Mouse (Mus musculus) mature B cell (primary cell): Measurements from ENCODE around the gene Col23a1.

ENCODE experiments used
- in situ Hi-C: fragments of 300-500 bp; cut with MboI; formaldehyde crosslinking; loops from 2 replicates; pipeline ENCODE4 v1.14.3; 2019

Col23a1 gene

GRCm38 (mm10) chr11:51289564-51290041 is at the start of gene Col23a1:
Gene Col23a1, plus strand, starts transcription at chr11:51289920.
- in situ Hi-C loops, result loop anchor here (25.0 kb wide), 1 partner anchor 248 kb away; no protein-coding TSS in a partner anchor

GRCm38 (mm10) chr11:51242897-51243296 is 46.8 kb upstream of the Col23a1 start:
- in situ Hi-C loops, result no loop called here

GRCm38 (mm10) chr11:51257006-51257405 is 32.7 kb upstream of the Col23a1 start:
- in situ Hi-C loops, result loop anchor here (25.0 kb wide), 1 partner anchor 1130 kb away; the partner anchor contains the start of gene 9530068E07Rik

GRCm38 (mm10) chr11:51261680-51262219 is 28.0 kb upstream of the Col23a1 start, which contains the start of gene Clk4:
Gene Clk4, plus strand, starts transcription at chr11:51261730.
- in situ Hi-C loops, result loop anchor here (25.0 kb wide), 1 partner anchor 1126 kb away; the partner anchor contains the start of gene 9530068E07Rik

- in situ Hi-C loops, result loop anchor here (25.0 kb wide), 1 partner anchor 1125 kb away; the partner anchor contains the start of gene 9530068E07Rik
Measured at GRCm38 (mm10) chr11:51262342-51263285, 27.1 kb upstream of the Col23a1 start, which contains the start of gene BC049762. Gene BC049762, minus strand, starts transcription at chr11:51263046.

GRCm38 (mm10) chr11:51263286-51263831 is 26.4 kb upstream of the Col23a1 start:
- in situ Hi-C loops, result loop anchor here (25.0 kb wide), 1 partner anchor 1124 kb away; the partner anchor contains the start of gene 9530068E07Rik

- in situ Hi-C loops, result loop anchor here (25.0 kb wide), 1 partner anchor 1123 kb away; the partner anchor contains the start of gene 9530068E07Rik
Measured at GRCm38 (mm10) chr11:51264352-51264751, 25.4 kb upstream of the Col23a1 start.

GRCm38 (mm10) chr11:51265326-51265725 is 24.4 kb upstream of the Col23a1 start:
- in situ Hi-C loops, result loop anchor here (25.0 kb wide), 1 partner anchor 1122 kb away; the partner anchor contains the start of gene 9530068E07Rik

GRCm38 (mm10) chr11:51274418-51274817 is 15.3 kb upstream of the Col23a1 start:
- in situ Hi-C loops, result loop anchor here (25.0 kb wide), 1 partner anchor 1113 kb away; the partner anchor contains the start of gene 9530068E07Rik

- in situ Hi-C loops, result loop anchor here (25.0 kb wide), 1 partner anchor 247 kb away; no protein-coding TSS in a partner anchor
Measured at GRCm38 (mm10) chr11:51290066-51290955, 591 bp downstream of the Col23a1 start.

GRCm38 (mm10) chr11:51293956-51294530 is 4.3 kb downstream of the Col23a1 start:
- in situ Hi-C loops, result loop anchor here (25.0 kb wide), 1 partner anchor 243 kb away; no protein-coding TSS in a partner anchor

GRCm38 (mm10) chr11:51295742-51296141 is 6.0 kb downstream of the Col23a1 start:
- in situ Hi-C loops, result loop anchor here (25.0 kb wide), 1 partner anchor 242 kb away; no protein-coding TSS in a partner anchor

GRCm38 (mm10) chr11:51298691-51299090 is 9.0 kb downstream of the Col23a1 start:
- in situ Hi-C loops, result loop anchor here (25.0 kb wide), 1 partner anchor 239 kb away; no protein-coding TSS in a partner anchor

GRCm38 (mm10) chr11:51302396-51302795 is 12.7 kb downstream of the Col23a1 start:
- in situ Hi-C loops, result no loop called here

GRCm38 (mm10) chr11:51303981-51304553 is 14.3 kb downstream of the Col23a1 start:
- in situ Hi-C loops, result no loop called here

GRCm38 (mm10) chr11:51308306-51308705 is 18.6 kb downstream of the Col23a1 start:
- in situ Hi-C loops, result no loop called here

GRCm38 (mm10) chr11:51311846-51312245 is 22.1 kb downstream of the Col23a1 start:
- in situ Hi-C loops, result no loop called here

GRCm38 (mm10) chr11:51315991-51316810 is 26.5 kb downstream of the Col23a1 start:
- in situ Hi-C loops, result no loop called here

GRCm38 (mm10) chr11:51320609-51321008 is 30.9 kb downstream of the Col23a1 start:
- in situ Hi-C loops, result no loop called here
